Mouse (Mus musculus) bone marrow, adult 2 months (tissue): ENCODE measurements around the gene Tmem245. TPM values are rescaled to one million over a fixed set of nuclear protein-coding genes. Genes with fewer than 3 reads are reported as not detected.
"Not testable (repeated sequence)": the region's sequence is repeated elsewhere in the genome, so short reads cannot be mapped to it uniquely, and the experiment has no call there.

Experiments
- H3K27ac ChIP-seq: fragments of 200-500 bp; 2 replicates; pipeline ENCODE4 v1.5.1; 2012; ENCODE audit warnings: low read depth, mild to moderate bottlenecking, control low read depth, inconsistent platforms, low read length; ENCODE audit not compliant: control insufficient read depth, poor library complexity, insufficient read depth
- H3K4me1 ChIP-seq: fragments of 200-500 bp; 2 replicates; pipeline ENCODE4 v1.6.1; 2011; ENCODE audit warnings: low read length; ENCODE audit not compliant: control insufficient read depth, insufficient read depth
- H3K4me3 ChIP-seq: fragments of 200-500 bp; replicated peaks from 2 replicates; pipeline ENCODE3; 2011; ENCODE audit warnings: mild to moderate bottlenecking, low read depth, low read length, control low read depth; ENCODE audit not compliant: control insufficient read depth
- CTCF ChIP-seq: fragments of 200-500 bp; IDR thresholded peaks from 2 replicates; pipeline ENCODE4 v1.5.1; 2011; ENCODE audit warnings: low read length, control low read depth; ENCODE audit not compliant: control insufficient read depth, insufficient read depth
- POLR2A ChIP-seq: fragments of 200-500 bp; IDR thresholded peaks from 2 replicates; pipeline ENCODE4 v1.6.1; 2011; ENCODE audit warnings: low read depth, mild to moderate bottlenecking, control low read depth, low read length, borderline replicate concordance; ENCODE audit not compliant: control insufficient read depth
- WGBS: fragments of 180-500 bp; shearing (Covaris S2); methylation state at CpG from one replicate; pipeline ENCODE4 v1.1.7; 2018; 5-methylcytosine and 5-hydroxymethylcytosine counted together
- polyA plus RNA-seq: library from polyadenylated mRNA; stranded (reverse); fragments of >200 nt; gene quantifications from 2 replicates; pipeline ENCODE4 v1.2.4, GENCODE M21; 2011; ENCODE audit warnings: low replicate concordance; ENCODE audit not compliant: missing spikeins, insufficient read depth, insufficient read length

Tmem245 gene
- polyA plus RNA-seq, 1 experiment: 8.5 TPM

GRCm38 (mm10) chr4:56897511-56897910 lies 49.7 kb downstream of the Tmem245 start:
- H3K27ac ChIP-seq: no peak overlapping the region
- no peak overlapping the region for H3K4me3 ChIP-seq
- 82% methylated on average over 3 of the region's 3 CpGs for WGBS
- no peak for TF ChIP-seq POLR2A
- TF ChIP-seq CTCF: no peak
- no peaks in the 10 kb centered on the region; the same call in 1 of the 2 replicates for H3K4me1 ChIP-seq

- WGBS: 86% methylated on average over 3 of the region's 3 CpGs
Observed at GRCm38 (mm10) chr4:56894196-56894595, 53.0 kb downstream of the Tmem245 start.

GRCm38 (mm10) chr4:56892501-56893115 lies 54.6 kb downstream of the Tmem245 start:
- WGBS: 19% methylated on average over 6 of the region's 6 CpGs
- Histone ChIP-seq H3K4me3 (no peak overlapping the region), H3K4me1 (no peaks in the 10 kb centered on the region; the same call in 1 of the 2 replicates), H3K27ac (no peak overlapping the region)
- TF ChIP-seq CTCF (no peak), POLR2A (no peak)

More at GRCm38 (mm10) chr4:56894196-56894595, 53.0 kb downstream of the Tmem245 start:
- TF ChIP-seq CTCF: no peak
- TF ChIP-seq POLR2A: no peak
- Histone ChIP-seq H3K4me3 (no peak overlapping the region), H3K4me1 (no peaks in the 10 kb centered on the region; the same call in 1 of the 2 replicates), H3K27ac (no peak overlapping the region)

- WGBS: 81% methylated on average over 5 of the region's 5 CpGs
- H3K4me1 ChIP-seq: no peaks in the 10 kb centered on the region; the same call in 1 of the 2 replicates
- TF ChIP-seq CTCF (no peak), POLR2A (no peak)
Observed at GRCm38 (mm10) chr4:56888483-56888882, 58.8 kb downstream of the Tmem245 start.

GRCm38 (mm10) chr4:56886286-56886979 lies 60.8 kb downstream of the Tmem245 start:
- WGBS: 71% methylated on average over 6 of the region's 6 CpGs
- Histone ChIP-seq H3K4me3 (no peak overlapping the region), H3K4me1 (no peaks in the 10 kb centered on the region), H3K27ac (no peak overlapping the region)
- no peak for TF ChIP-seq POLR2A
- no peak for TF ChIP-seq CTCF

More at GRCm38 (mm10) chr4:56888483-56888882, 58.8 kb downstream of the Tmem245 start:
- no peak overlapping the region for H3K4me3 ChIP-seq
- no peak overlapping the region for H3K27ac ChIP-seq

GRCm38 (mm10) chr4:56880036-56880703 lies 67.1 kb downstream of the Tmem245 start:
- Histone ChIP-seq H3K4me1 (no peaks in the 10 kb centered on the region), H3K4me3 (no peak overlapping the region), H3K27ac (no peak overlapping the region)
- TF ChIP-seq POLR2A: no peak
- no peak for TF ChIP-seq CTCF
- WGBS: 80% methylated on average over 11 of the region's 11 CpGs

GRCm38 (mm10) chr4:56878971-56879370 lies 68.3 kb downstream of the Tmem245 start:
- 92% methylated on average over 7 of the region's 7 CpGs for WGBS
- no peaks in the 10 kb centered on the region for H3K4me1 ChIP-seq
- no peak for TF ChIP-seq POLR2A
- no peak for TF ChIP-seq CTCF
- no peak overlapping the region for H3K4me3 ChIP-seq
- no peak overlapping the region for H3K27ac ChIP-seq

GRCm38 (mm10) chr4:56870541-56870940 lies 76.7 kb downstream of the Tmem245 start:
- 88% methylated on average over 11 of the region's 11 CpGs for WGBS
- not testable (repeated sequence) for H3K4me3 ChIP-seq, H3K27ac ChIP-seq, H3K4me1 ChIP-seq
